Mouse (Mus musculus): ENCODE results near the gene Tent4a. TPM values are rescaled to one million over a fixed set of nuclear protein-coding genes. Genes with fewer than 3 reads are reported as not detected.

Gene Tent4a
- polyA plus RNA-seq, 1 experiment: 16.7 TPM

GRCm38 (mm10) chr13:69545019-69545418, 10.6 kb upstream of the Tent4a start:
- H3K27ac ChIP-seq (ENCODE audit: insufficient read depth, low read depth, low read length): no peak overlapping the region
- WGBS: 38% methylated on average over 3 of the region's 3 CpGs
- no peaks in the 10 kb centered on the region for H3K36me3 ChIP-seq (ENCODE audit: control insufficient read depth, insufficient read depth, low read length)
- TF ChIP-seq CTCF (conservative IDR thresholded peaks at IDR 0.05; ENCODE audit: insufficient read depth, insufficient read length, low read depth, low read length): peak; percentile 61
- no peak for TF ChIP-seq POLR2A (IDR thresholded peaks at IDR 0.05; ENCODE audit: low read depth, low read length)
- H3K27me3 ChIP-seq (replicated peaks; ENCODE audit: control insufficient read depth, insufficient read depth, low read length): no peaks in the 10 kb centered on the region
- no peaks in the 10 kb centered on the region for H3K4me1 ChIP-seq (ENCODE audit: control insufficient read depth, insufficient read depth, low read length)
- no peak overlapping the region for H3K4me3 ChIP-seq (ENCODE audit: insufficient read depth, low read depth, low read length)
- DNase-seq: peak; percentile 57

- Histone ChIP-seq H3K4me1 (ENCODE audit: control insufficient read depth, insufficient read depth, low read length) (no peaks in the 10 kb centered on the region), H3K36me3 (ENCODE audit: control insufficient read depth, insufficient read depth, low read length) (no peaks in the 10 kb centered on the region), H3K4me3 (ENCODE audit: insufficient read depth, low read depth, low read length) (no peak overlapping the region), H3K27ac (ENCODE audit: insufficient read depth, low read depth, low read length) (no peak overlapping the region), H3K27me3 (replicated peaks; ENCODE audit: control insufficient read depth, insufficient read depth, low read length) (no peaks in the 10 kb centered on the region)
- DNase-seq: no peak
- WGBS: 60% methylated on average over 12 of the region's 12 CpGs
- TF ChIP-seq POLR2A (IDR thresholded peaks at IDR 0.05; ENCODE audit: low read depth, low read length) (no peak), CTCF (conservative IDR thresholded peaks at IDR 0.05; ENCODE audit: insufficient read depth, insufficient read length, low read depth, low read length) (no peak)
Measured at GRCm38 (mm10) chr13:69543595-69543994, 9.2 kb upstream of the Tent4a start.

DNA sequence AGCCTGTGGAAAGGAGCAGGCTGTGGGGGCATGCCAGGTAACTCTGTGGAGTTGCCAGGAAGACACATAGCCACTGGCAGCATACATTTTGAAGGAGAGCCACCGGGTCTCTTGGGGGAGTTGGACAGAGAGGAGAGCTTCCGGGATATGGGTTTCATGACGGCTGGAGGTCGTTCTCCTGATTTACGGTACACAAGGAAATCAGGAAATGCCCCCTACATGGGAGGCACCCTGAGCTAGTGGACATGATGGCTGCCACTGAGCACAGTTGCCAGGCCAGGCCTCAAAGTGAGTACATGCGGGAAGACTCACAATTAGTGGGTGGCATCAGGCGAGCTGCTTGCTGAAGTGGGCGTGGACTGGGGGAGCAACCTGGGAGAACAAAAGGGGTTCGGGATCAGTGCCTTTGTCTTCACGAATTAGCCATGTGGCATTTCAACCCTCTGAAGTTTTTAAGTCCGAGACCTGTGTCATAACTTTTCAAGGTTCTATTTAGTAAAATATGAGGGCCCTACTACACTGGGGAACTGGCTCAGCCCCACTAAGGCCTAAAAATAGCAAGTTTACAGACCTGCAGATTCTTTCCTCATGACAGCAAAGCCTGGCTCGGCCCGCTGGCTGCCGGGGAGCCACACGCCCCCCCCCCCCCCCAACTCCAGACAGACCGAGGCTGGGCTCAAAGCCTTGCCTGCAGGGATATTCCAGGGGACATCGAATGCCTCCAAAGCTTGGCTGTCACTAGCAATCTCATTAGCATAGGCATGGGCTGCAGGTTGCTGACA, 8.3 kb upstream of the Tent4a start:
- no peaks in the 10 kb centered on the region for H3K27me3 ChIP-seq (replicated peaks; ENCODE audit: control insufficient read depth, insufficient read depth, low read length)
- no peak overlapping the region for H3K4me3 ChIP-seq (ENCODE audit: insufficient read depth, low read depth, low read length)
- TF ChIP-seq POLR2A (IDR thresholded peaks at IDR 0.05; ENCODE audit: low read depth, low read length): no peak
- no peak for TF ChIP-seq CTCF (conservative IDR thresholded peaks at IDR 0.05; ENCODE audit: insufficient read depth, insufficient read length, low read depth, low read length)
- 49% methylated on average over 17 of the region's 17 CpGs for WGBS
- no peak for DNase-seq
- H3K4me1 ChIP-seq (ENCODE audit: control insufficient read depth, insufficient read depth, low read length): no peaks in the 10 kb centered on the region
- H3K36me3 ChIP-seq (ENCODE audit: control insufficient read depth, insufficient read depth, low read length): no peaks in the 10 kb centered on the region
- no peak overlapping the region for H3K27ac ChIP-seq (ENCODE audit: insufficient read depth, low read depth, low read length)

DNA sequence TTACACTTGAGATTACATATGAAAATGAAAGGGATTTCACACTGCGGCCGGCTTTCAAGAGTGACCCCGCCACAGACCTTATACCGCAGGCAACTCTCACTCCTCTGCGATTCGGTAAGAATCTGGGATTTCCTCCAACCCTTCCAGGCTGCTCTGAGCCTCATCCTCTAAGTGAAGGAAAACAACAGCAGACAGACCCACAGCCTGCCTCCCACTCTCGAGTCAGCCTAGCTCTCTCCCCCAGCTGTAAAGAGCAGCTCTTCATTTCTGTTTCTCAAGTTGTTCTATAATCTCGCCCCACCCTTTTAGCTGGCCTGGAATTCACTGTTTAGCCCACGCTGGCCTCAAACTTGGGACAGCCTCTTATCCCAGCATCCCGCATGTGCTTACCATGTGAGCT, 7.4 kb upstream of the Tent4a start:
- DNase-seq: no peak
- Histone ChIP-seq H3K27ac (ENCODE audit: insufficient read depth, low read depth, low read length) (no peak overlapping the region), H3K27me3 (replicated peaks; ENCODE audit: control insufficient read depth, insufficient read depth, low read length) (no peaks in the 10 kb centered on the region), H3K4me1 (ENCODE audit: control insufficient read depth, insufficient read depth, low read length) (no peaks in the 10 kb centered on the region), H3K36me3 (ENCODE audit: control insufficient read depth, insufficient read depth, low read length) (no peaks in the 10 kb centered on the region), H3K4me3 (ENCODE audit: insufficient read depth, low read depth, low read length) (no peak overlapping the region)
- 59% methylated on average over 10 of the region's 10 CpGs for WGBS
- TF ChIP-seq POLR2A (IDR thresholded peaks at IDR 0.05; ENCODE audit: low read depth, low read length): no peak

DNA sequence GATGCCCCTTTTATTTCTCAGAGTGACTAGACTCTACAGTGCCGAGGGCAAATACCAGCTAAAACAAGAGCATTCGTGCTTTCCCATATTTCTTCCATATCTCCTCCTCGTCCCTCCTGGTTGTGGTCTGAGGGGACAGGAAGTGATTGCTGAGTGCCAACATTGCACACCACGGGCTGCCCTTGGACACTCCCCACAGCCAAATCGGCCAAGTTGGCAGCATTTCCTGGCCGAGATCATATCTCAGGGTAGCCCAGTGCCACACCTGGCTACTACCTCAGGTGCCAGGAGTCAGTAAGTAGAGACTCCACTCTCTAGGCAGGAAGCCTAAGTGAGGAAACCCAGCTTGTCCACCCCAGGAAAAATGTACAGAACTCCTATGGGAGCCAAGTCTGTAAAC, 6.8 kb upstream of the Tent4a start:
- WGBS: 51% methylated on average over 6 of the region's 6 CpGs
- no peaks in the 10 kb centered on the region for H3K36me3 ChIP-seq (ENCODE audit: control insufficient read depth, insufficient read depth, low read length)
- no peaks in the 10 kb centered on the region for H3K4me1 ChIP-seq (ENCODE audit: control insufficient read depth, insufficient read depth, low read length)
- H3K4me3 ChIP-seq (ENCODE audit: insufficient read depth, low read depth, low read length): no peak overlapping the region
- TF ChIP-seq CTCF (conservative IDR thresholded peaks at IDR 0.05; ENCODE audit: insufficient read depth, insufficient read length, low read depth, low read length) (no peak), POLR2A (IDR thresholded peaks at IDR 0.05; ENCODE audit: low read depth, low read length) (no peak)
- no peak overlapping the region for H3K27ac ChIP-seq (ENCODE audit: insufficient read depth, low read depth, low read length)
- H3K27me3 ChIP-seq (replicated peaks; ENCODE audit: control insufficient read depth, insufficient read depth, low read length): no peaks in the 10 kb centered on the region
- no peak for DNase-seq

GRCm38 (mm10) chr13:69538327-69538726, 3.9 kb upstream of the Tent4a start:
- Histone ChIP-seq H3K4me3 (ENCODE audit: insufficient read depth, low read depth, low read length) (no peak overlapping the region), H3K27ac (ENCODE audit: insufficient read depth, low read depth, low read length) (no peak overlapping the region), H3K36me3 (ENCODE audit: control insufficient read depth, insufficient read depth, low read length) (no peaks in the 10 kb centered on the region), H3K4me1 (ENCODE audit: control insufficient read depth, insufficient read depth, low read length) (peaks cover 7% of the 10 kb centered on the region; the same call in 1 of the 2 replicates), H3K27me3 (replicated peaks; ENCODE audit: control insufficient read depth, insufficient read depth, low read length) (no peaks in the 10 kb centered on the region)
- TF ChIP-seq CTCF (conservative IDR thresholded peaks at IDR 0.05; ENCODE audit: insufficient read depth, insufficient read length, low read depth, low read length): no peak
- TF ChIP-seq POLR2A (IDR thresholded peaks at IDR 0.05; ENCODE audit: low read depth, low read length): no peak
- DNase-seq: no peak
- 46% methylated on average over 4 of the region's 4 CpGs for WGBS

DNA sequence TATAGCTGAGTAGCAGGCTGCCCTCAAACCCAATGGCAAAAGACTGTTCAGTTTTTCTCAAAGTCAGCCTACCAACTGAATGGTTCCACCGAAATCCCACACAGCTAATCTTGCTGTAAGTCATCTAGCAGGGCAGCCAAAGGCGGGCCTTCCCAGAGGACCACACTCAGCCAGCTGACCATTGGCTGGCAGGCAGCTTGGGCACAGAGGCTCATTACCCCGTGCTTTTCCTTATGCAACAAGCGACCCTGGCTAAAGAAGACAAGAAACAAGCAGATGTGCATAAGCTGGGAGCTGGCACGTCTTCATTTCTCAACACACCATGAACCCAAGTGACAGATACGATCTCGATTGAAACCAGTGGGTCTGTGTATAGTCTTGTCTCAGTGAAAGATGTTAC, 2.9 kb upstream of the Tent4a start:
- WGBS: 87% methylated on average over 7 of the region's 7 CpGs
- no peak for DNase-seq
- no peaks in the 10 kb centered on the region for H3K36me3 ChIP-seq (ENCODE audit: control insufficient read depth, insufficient read depth, low read length)
- H3K27me3 ChIP-seq (replicated peaks; ENCODE audit: control insufficient read depth, insufficient read depth, low read length): no peaks in the 10 kb centered on the region
- no peak overlapping the region for H3K27ac ChIP-seq (ENCODE audit: insufficient read depth, low read depth, low read length)
- H3K4me3 ChIP-seq (ENCODE audit: insufficient read depth, low read depth, low read length): no peak overlapping the region
- peaks cover 7% of the 10 kb centered on the region; the same call in 1 of the 2 replicates for H3K4me1 ChIP-seq (ENCODE audit: control insufficient read depth, insufficient read depth, low read length)
- TF ChIP-seq CTCF (conservative IDR thresholded peaks at IDR 0.05; ENCODE audit: insufficient read depth, insufficient read length, low read depth, low read length) (no peak), POLR2A (IDR thresholded peaks at IDR 0.05; ENCODE audit: low read depth, low read length) (no peak)

Measured in kidney, adult 2 months (tissue).